Mouse (Mus musculus) hematopoietic stem cell, adult 5-6 weeks (primary cell): ENCODE measurements around the gene Mocs2. TPM values are rescaled to one million over a fixed set of nuclear protein-coding genes. Genes with fewer than 3 reads are reported as not detected.
A peak's percentile ranks its signal among the peaks of the same experiment; 100 is the strongest.

Experiments used
- ATAC-seq, 2 experiments: fragments of 125-278 bp in 1 of 2; replicated peaks in 1 of 2; 2 replicates each; pipeline ENCODE4 v1.8.0; 2016 to 2017; ENCODE audit warnings: inconsistent platforms in 2 of 2, mild to moderate bottlenecking in 2 of 2, moderate number of reproducible peaks in 2 of 2, low read depth in 1 of 2, moderate TSS enrichment in 1 of 2; ENCODE audit not compliant: low FRiP score in 2 of 2, poor library complexity in 2 of 2, severe bottlenecking in 2 of 2, insufficient read depth in 1 of 2, low TSS enrichment in 1 of 2
- total RNA-seq: library from RNA; stranded (forward); fragments of 172-1452, 232-1000 nt; gene quantifications from 2 replicates; pipeline ENCODE4 v1.2.3, GENCODE M21; 2017

Gene Mocs2
- total RNA-seq, 1 experiment from 2014 or later: 49.4 TPM

GRCm38 (mm10) chr13:114845804-114846203, 27.8 kb downstream of the Mocs2 start:
- peak; percentile 92 to 93 for ATAC-seq

DNA sequence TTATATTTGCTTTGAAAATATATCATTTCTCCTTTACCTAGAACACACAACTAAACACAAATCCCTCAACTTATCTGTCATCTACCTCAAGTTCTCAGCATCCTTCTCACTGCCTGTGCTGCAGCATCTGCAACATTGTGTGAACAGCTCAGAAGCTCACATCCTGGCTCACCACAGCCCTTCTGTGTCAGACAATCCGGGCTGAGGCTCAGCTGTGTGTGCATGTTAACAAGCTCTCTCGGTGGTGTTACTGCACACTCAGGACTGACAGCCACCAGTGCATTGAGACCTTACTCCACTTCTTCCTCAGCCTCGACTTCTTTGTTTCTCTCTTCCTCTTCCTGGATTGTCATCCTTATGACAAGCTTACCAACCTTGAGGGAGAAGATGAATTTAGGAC, 30.9 kb downstream of the Mocs2 start:
- ATAC-seq: no peak

GRCm38 (mm10) chr13:114852264-114853111, 34.5 kb downstream of the Mocs2 start:
- no peak for ATAC-seq

GRCm38 (mm10) chr13:114853152-114853551, 35.1 kb downstream of the Mocs2 start:
- ATAC-seq: no peak

DNA sequence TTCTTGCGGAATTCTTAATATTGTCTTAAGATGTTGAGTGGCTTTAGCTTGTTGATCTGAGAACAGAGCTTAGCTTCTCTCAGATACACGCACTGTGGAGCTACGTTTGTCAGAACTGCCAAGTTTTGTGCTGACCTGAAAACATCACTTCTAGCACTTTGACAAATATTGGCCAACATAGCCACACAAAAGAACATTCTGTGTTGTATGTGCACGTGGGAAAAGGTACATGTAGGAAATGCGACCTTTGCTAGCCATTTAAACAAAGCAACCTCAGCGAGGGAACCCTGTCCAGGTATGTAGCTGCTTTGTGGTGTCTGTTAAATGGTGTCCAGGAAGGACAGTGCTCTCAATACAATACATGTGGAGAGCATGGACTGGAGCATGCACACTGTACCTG, 36.0 kb downstream of the Mocs2 start:
- ATAC-seq: no peak

- no peak for ATAC-seq
Measured at GRCm38 (mm10) chr13:114854428-114854827, 36.4 kb downstream of the Mocs2 start.

GRCm38 (mm10) chr13:114855573-114856268, 37.7 kb downstream of the Mocs2 start:
- no peak for ATAC-seq

GRCm38 (mm10) chr13:114856269-114856627, 38.2 kb downstream of the Mocs2 start:
- no peak for ATAC-seq

DNA sequence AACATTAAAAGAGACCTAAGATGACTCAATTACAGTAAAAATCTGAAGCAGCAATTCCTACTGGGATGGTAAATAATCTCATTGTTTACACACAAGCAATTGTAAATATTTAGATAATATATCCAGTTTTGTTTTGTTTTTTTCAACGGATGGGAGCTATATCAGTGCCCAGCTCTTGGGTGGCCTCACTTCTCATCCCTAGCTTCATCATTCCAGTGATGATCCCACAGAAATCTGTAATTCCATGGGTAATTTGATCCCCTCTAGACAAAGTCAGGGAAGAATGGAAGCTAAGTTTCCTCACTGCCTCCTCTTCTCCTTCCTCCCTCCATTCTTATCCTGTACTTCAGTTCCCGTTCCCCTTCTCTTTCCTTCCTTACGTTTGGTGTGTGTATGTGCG, 39.5 kb downstream of the Mocs2 start:
- ATAC-seq: no peak

- ATAC-seq: no peak
Measured at GRCm38 (mm10) chr13:114874738-114875137, 56.7 kb downstream of the Mocs2 start.

GRCm38 (mm10) chr13:114876005-114876520, 58.0 kb downstream of the Mocs2 start:
- ATAC-seq: no peak

DNA sequence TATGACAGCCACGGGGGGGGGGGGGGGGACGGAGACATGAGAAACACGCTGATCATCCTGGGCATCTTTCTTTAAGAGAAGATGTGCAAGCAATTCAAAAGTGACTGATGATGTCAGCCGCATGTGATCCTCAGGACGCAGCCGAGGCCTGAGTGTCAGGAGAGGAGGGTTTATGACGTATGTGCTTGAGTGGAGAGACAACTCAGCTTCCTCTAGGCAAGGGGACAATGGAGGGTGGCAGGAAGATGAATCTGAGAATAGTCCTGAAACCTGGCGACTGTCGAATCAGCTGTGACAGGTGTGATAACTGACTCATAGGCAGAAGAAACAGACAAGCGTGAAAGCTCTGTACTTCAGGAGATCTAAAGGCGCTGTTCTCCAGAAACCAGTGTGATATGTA, 60.6 kb downstream of the Mocs2 start:
- ATAC-seq: no peak

Other genes with a start within 250 kb of the Mocs2 start
- 4.2 and 5.6 TPM in 2 replicates for gene Itga2, start 113.9 kb downstream of the Mocs2 start, total RNA-seq